Mouse (Mus musculus): ENCODE measurements around the gene Dnaaf5. TPM values are rescaled to one million over a fixed set of nuclear protein-coding genes. Genes with fewer than 3 reads are reported as not detected.
A peak's percentile ranks its signal among the peaks of the same experiment; 100 is the strongest.

Gene Dnaaf5
- polyA plus RNA-seq, 1 experiment from 2014 or later: 6.1 TPM

DNA sequence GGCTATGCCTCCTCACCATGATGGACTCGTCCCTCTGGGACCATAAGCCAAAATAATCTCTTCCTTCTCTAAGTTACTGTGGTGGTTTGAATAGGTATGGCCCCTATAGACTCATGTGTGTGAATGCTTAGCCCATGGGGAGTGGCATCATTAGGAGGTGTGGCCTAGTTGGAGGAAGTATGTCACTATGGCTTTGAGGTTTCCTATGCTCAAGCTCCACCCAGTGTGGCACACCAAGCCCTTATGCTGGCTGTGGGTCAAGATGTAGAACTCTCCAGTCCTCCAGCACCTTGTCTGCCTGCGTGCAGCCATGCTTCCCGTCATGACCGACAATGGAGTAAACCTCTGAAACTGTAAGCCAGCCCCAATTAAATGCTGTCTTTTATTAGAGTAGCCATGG, 4.3 kb upstream of the Dnaaf5 start:
- Histone ChIP-seq H3K27ac (replicated peaks) (no peak overlapping the region), H3K4me3 (no peak overlapping the region), H3K36me3 (no peaks in the 10 kb centered on the region), H3K27me3 (no peaks in the 10 kb centered on the region), H3K4me2 (no peak overlapping the region), H3K9me3 (no peaks in the 10 kb centered on the region), H3K4me1 (replicated peaks) (peaks cover 18% of the 10 kb centered on the region), H3K9ac (no peak overlapping the region)
- no peak for ATAC-seq (ENCODE audit: low FRiP score, low read depth)
- 90% methylated on average over 4 of the region's 4 CpGs for WGBS

DNA sequence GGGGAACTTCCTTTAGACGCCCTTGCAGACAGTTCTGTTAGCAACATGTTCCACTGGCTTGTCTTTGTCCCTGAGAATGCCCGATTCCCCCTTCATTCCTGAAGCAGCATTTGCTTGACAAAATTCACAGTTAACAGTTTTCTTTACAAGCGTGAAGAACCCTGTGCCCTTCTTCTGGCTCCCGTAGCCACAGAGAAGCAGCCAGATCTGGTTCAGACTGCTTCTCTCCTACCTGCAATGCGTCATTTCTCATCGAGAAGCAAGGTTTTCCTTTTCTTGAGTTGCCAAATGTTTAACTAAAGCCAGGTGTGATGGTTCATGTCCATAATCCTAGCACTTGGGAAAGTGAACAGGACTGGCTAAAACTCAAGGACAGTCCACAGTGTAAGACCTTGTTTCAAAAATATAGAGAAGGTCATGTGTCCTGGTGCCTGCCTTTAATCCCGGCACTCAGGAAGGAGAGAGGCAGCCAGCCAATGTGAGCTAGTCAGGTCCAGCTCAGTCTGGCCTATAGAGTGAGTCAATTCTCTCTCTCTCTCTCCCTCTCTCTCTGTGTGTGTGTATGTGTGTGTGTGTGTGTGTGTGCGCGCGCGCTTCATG, 3.4 kb upstream of the Dnaaf5 start:
- H3K4me2 ChIP-seq: no peak overlapping the region
- WGBS: 83% methylated on average over 11 of the region's 11 CpGs
- ATAC-seq (ENCODE audit: low FRiP score, low read depth): no peak
- H3K4me1 ChIP-seq (replicated peaks): peaks cover 26% of the 10 kb centered on the region
- no peaks in the 10 kb centered on the region for H3K36me3 ChIP-seq
- H3K9ac ChIP-seq: no peak overlapping the region
- H3K27me3 ChIP-seq: no peaks in the 10 kb centered on the region
- H3K4me3 ChIP-seq: no peak overlapping the region
- H3K9me3 ChIP-seq: no peaks in the 10 kb centered on the region
- H3K27ac ChIP-seq (replicated peaks): no peak overlapping the region

GRCm38 (mm10) chr5:139147178-139148078, 2.6 kb upstream of the Dnaaf5 start:
- Histone ChIP-seq H3K9ac (no peak overlapping the region), H3K9me3 (no peaks in the 10 kb centered on the region), H3K27ac (replicated peaks) (no peak overlapping the region), H3K4me3 (no peak overlapping the region), H3K4me2 (no peak overlapping the region), H3K27me3 (no peaks in the 10 kb centered on the region), H3K4me1 (replicated peaks) (peaks cover 29% of the 10 kb centered on the region), H3K36me3 (0 out of 2 replicates have a peak, but pooled peaks cover 4% of the 10 kb centered on the region)
- WGBS: 74% methylated on average over 14 of the region's 14 CpGs
- no peak for ATAC-seq (ENCODE audit: low FRiP score, low read depth)

- Histone ChIP-seq H3K36me3 (peaks cover 14% of the 10 kb centered on the region; the same call in 1 of the 2 replicates), H3K4me2 (peak overlapping the region; percentile 80), H3K9ac (peak overlapping the region; percentile 32), H3K4me3 (peak overlapping the region; percentile 95), H3K9me3 (no peaks in the 10 kb centered on the region), H3K27ac (replicated peaks) (peak overlapping the region; percentile 83), H3K27me3 (no peaks in the 10 kb centered on the region), H3K4me1 (replicated peaks) (peaks cover 29% of the 10 kb centered on the region)
- 23% methylated on average over 11 of the region's 11 CpGs for WGBS
- ATAC-seq (ENCODE audit: low FRiP score, low read depth): peak; percentile 33
Observed at GRCm38 (mm10) chr5:139149006-139149672, 884 bp upstream of the Dnaaf5 start.

GRCm38 (mm10) chr5:139150603-139151031, 594 bp downstream of the Dnaaf5 start:
- Histone ChIP-seq H3K4me2 (peak overlapping the region; percentile 80), H3K27me3 (no peaks in the 10 kb centered on the region), H3K4me1 (replicated peaks) (peaks cover 29% of the 10 kb centered on the region), H3K36me3 (peaks cover 25% of the 10 kb centered on the region), H3K4me3 (peak overlapping the region; percentile 95), H3K27ac (replicated peaks) (peak overlapping the region; percentile 73), H3K9me3 (no peaks in the 10 kb centered on the region), H3K9ac (peak overlapping the region; percentile 66)
- WGBS: under 1% methylated on average over 45 of the region's 45 CpGs
- ATAC-seq (ENCODE audit: low FRiP score, low read depth): peak; percentile 0

GRCm38 (mm10) chr5:139160899-139161298, 10.9 kb downstream of the Dnaaf5 start:
- Histone ChIP-seq H3K4me2 (no peak overlapping the region), H3K27me3 (no peaks in the 10 kb centered on the region), H3K9me3 (no peaks in the 10 kb centered on the region), H3K27ac (replicated peaks) (no peak overlapping the region), H3K4me3 (no peak overlapping the region), H3K4me1 (replicated peaks) (no peaks in the 10 kb centered on the region), H3K9ac (no peak overlapping the region), H3K36me3 (peaks cover 43% of the 10 kb centered on the region)
- 90% methylated on average over 8 of the region's 8 CpGs for WGBS
- ATAC-seq (ENCODE audit: low FRiP score, low read depth): no peak

DNA sequence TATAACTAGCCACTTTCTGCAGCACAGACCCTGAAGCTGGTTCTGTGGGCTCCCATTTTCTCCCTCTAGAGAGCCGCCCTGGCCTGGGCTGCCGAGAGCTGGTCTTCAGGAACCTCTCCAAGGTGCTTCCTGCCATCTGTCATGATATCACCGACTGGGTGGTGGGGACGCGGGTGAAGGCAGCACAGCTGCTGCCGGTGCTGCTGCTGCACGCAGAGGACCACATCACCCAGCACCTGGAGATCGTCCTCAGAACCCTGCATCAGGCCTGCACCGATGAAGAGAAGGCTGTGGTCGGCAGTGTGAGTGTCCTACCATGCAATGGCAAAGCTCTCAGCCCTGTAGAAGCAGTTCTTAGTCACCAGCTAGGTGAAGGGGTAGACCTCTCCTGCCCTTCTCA, 11.6 kb downstream of the Dnaaf5 start:
- Histone ChIP-seq H3K27ac (replicated peaks) (no peak overlapping the region), H3K27me3 (no peaks in the 10 kb centered on the region), H3K4me2 (no peak overlapping the region), H3K36me3 (peaks cover 43% of the 10 kb centered on the region), H3K9ac (no peak overlapping the region), H3K4me1 (replicated peaks) (no peaks in the 10 kb centered on the region), H3K9me3 (no peaks in the 10 kb centered on the region), H3K4me3 (no peak overlapping the region)
- 94% methylated on average over 10 of the region's 10 CpGs for WGBS
- ATAC-seq (ENCODE audit: low FRiP score, low read depth): no peak

DNA sequence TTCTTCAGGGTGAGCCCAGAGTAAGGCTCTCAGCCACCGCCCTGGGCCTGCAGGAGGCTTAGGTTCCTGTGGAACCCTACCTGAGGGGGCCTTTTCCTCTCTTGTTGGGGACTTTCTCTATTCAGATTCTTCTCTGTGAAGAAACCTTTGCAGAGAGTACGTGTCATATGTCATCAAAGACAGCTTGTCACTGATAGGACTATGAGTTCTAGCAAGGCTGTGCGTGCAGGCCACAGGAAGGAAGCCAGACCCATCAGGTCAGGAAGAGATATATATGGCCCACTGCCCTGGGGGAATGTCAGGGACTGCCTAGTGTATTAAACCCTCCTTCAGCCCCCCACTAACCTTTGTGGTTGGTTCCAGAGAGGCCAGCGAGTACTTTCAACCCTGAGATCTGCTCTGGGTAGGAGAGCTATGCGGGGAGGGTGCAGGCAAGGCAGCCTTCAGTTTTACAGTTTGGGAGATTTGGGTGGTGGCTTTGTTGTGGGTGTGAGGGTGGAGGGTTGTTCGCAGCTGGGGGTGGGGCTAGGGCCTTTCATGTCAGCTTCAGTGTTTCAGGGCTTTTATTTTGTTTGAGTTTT, 16.8 kb downstream of the Dnaaf5 start:
- no peak overlapping the region for H3K27ac ChIP-seq (replicated peaks)
- no peaks in the 10 kb centered on the region for H3K27me3 ChIP-seq
- H3K9ac ChIP-seq: no peak overlapping the region
- peaks cover 54% of the 10 kb centered on the region for H3K36me3 ChIP-seq
- WGBS: 89% methylated on average over 6 of the region's 6 CpGs
- no peak overlapping the region for H3K4me3 ChIP-seq
- H3K4me2 ChIP-seq: no peak overlapping the region
- H3K9me3 ChIP-seq: no peaks in the 10 kb centered on the region
- no peaks in the 10 kb centered on the region for H3K4me1 ChIP-seq (replicated peaks)
- no peak for ATAC-seq (ENCODE audit: low FRiP score, low read depth)

DNA sequence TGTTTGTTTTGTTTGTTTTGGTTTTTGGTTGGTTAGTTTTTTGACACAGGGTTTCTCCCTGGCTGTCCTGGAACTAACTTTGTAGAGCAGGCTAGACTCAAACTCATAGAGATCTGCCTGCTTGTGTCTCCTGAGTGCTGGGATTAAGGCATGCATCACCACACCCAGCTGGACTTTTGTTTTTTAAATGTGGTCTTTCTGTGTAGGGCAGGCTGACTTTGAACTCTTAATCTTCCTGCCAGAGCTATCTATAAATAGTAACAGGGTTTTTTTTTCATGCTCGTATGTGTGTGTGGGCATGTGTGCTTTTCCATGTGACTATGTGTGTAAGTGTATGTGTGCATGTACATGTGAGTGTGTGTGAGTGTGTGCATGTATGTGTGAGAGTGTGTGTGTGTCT, 17.5 kb downstream of the Dnaaf5 start:
- Histone ChIP-seq H3K4me2 (no peak overlapping the region), H3K27me3 (no peaks in the 10 kb centered on the region), H3K4me3 (no peak overlapping the region), H3K9ac (no peak overlapping the region), H3K9me3 (no peaks in the 10 kb centered on the region), H3K36me3 (peaks cover 49% of the 10 kb centered on the region), H3K4me1 (replicated peaks) (no peaks in the 10 kb centered on the region), H3K27ac (replicated peaks) (no peak overlapping the region)
- no peak for ATAC-seq (ENCODE audit: low FRiP score, low read depth)
- whole genome bisulfite sequencing: 81% methylated on average over 1 of the region's 1 CpGs

DNA sequence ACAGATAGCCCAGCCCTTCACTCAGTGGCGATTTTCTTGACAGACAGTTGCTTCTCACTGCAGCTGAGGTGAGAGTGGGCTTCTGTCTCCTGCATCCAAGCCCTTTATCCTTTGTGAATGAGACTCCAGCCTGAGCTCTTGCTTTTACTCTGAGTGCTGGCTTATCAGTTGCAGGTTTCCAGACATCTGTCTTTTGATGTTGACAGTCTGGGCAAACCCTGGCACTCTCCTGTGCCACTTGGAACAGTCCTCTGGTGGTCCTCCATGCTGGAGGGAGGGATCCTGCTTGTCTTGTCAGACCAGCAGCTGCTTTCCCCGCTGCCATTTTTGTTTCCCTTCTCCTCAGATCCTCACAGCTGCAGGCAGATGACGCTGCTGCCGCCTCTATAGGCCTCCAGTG, 21.9 kb downstream of the Dnaaf5 start:
- 93% methylated on average over 4 of the region's 4 CpGs for WGBS
- no peaks in the 10 kb centered on the region for H3K9me3 ChIP-seq
- H3K9ac ChIP-seq: no peak overlapping the region
- peaks cover 4% of the 10 kb centered on the region for H3K4me1 ChIP-seq (replicated peaks)
- H3K36me3 ChIP-seq: peaks cover 24% of the 10 kb centered on the region
- no peak overlapping the region for H3K4me3 ChIP-seq
- H3K27ac ChIP-seq (replicated peaks): no peak overlapping the region
- no peak overlapping the region for H3K4me2 ChIP-seq
- no peak for ATAC-seq (ENCODE audit: low FRiP score, low read depth)
- no peaks in the 10 kb centered on the region for H3K27me3 ChIP-seq

- no peaks in the 10 kb centered on the region for H3K27me3 ChIP-seq
- no peak for ATAC-seq (ENCODE audit: low FRiP score, low read depth)
- no peak overlapping the region for H3K4me3 ChIP-seq
- H3K9ac ChIP-seq: 0 out of 2 replicates have a peak overlapping the region, but pooled peaks have one; percentile 7
- H3K27ac ChIP-seq (replicated peaks): peak overlapping the region; percentile 59
- H3K4me2 ChIP-seq: no peak overlapping the region
- 70% methylated on average over 10 of the region's 10 CpGs for WGBS
- H3K9me3 ChIP-seq: no peaks in the 10 kb centered on the region
- H3K4me1 ChIP-seq (replicated peaks): peaks cover 4% of the 10 kb centered on the region
- H3K36me3 ChIP-seq: peaks cover 8% of the 10 kb centered on the region
Observed at GRCm38 (mm10) chr5:139174141-139174540, 24.1 kb downstream of the Dnaaf5 start.
